ENCODE assay signal across 9 mouse cellular contexts in the genomic region with DNA sequence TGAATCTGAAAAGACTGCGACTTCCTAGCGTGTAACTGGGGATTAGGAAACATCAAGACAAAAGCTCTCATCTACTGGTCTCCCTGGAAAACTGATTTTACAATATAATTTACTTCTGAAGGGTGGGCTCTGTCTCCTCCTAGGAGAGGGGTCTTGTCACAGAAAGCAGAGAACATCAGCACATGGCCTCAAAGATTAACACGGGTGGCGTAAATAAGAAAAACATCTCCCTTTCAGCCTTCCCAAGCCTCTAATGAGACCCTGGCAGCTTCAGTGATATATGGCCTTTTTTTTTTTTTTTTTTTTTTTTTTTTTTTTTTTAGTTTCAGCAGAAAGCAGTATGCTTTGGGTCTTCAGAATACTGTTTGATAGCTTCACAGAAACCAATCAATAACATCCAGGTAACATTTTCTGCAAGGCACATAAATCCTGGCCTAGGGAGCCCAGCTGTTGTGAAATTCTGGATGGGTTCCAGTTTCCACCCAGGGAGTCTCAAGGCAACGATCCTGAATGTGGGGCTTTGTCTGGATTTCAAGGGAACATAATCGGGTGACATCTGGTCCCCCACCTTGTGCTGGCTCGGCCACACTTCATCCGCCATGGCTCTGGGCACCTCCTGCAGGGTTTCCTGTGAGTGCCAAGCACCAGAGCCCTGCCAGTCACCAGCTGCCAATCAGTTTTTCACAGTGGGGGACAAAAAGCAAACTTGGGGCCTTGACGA.
DNase-seq lines count a peak whose midpoint lies in the region; ATAC-seq lines count a peak whose summit lies in the region.
"Had no signal": no experiment of that assay in that cellular context is flagged by ENCODE, and none has a peak within 500 bp of the region (broad histone marks: within the 10 kb centered on the region; RNA-seq: fewer than 3 reads in every experiment).

No protein-coding gene starts in this region.

- H3K9me3 ChIP-seq in embryonic facial prominence, embryonic 11.5 days (replicated peaks; ENCODE audit: control insufficient read depth, low read length): no peaks in the 10 kb centered on the region
- H3K9me3 ChIP-seq in hindbrain, embryonic 10.5 days: peaks cover 2% of the 10 kb centered on the region; the same call in 1 of the 2 replicates

- no peak overlapping the region for H3K9ac ChIP-seq in embryonic facial prominence, embryonic 11.5 days (replicated peaks; ENCODE audit: low read length)

- no peaks in the 10 kb centered on the region for H3K4me1 ChIP-seq in embryonic facial prominence, embryonic 11.5 days (ENCODE audit: control insufficient read depth, insufficient read depth, low read length)
- H3K4me1 ChIP-seq in hindbrain, embryonic 10.5 days (replicated peaks): peaks cover 13% of the 10 kb centered on the region

- ATAC-seq in embryonic facial prominence, embryonic 11.5 days (replicated peaks; ENCODE audit: insufficient number of reproducible peaks, low FRiP score, low TSS enrichment, low read depth): 0 out of 2 replicates have a peak, but pooled peaks have one; percentile 46
- no peak for ATAC-seq in activated CD4-positive, CD25-positive, alpha-beta regulatory T cell, adult 4 months

- H3K27ac ChIP-seq in embryonic facial prominence, embryonic 11.5 days (replicated peaks; ENCODE audit: low read depth, low read length): no peak overlapping the region
- peak overlapping the region; percentile 25; the same call in 1 of the 2 replicates for H3K27ac ChIP-seq in hindbrain, embryonic 10.5 days

- H3K36me3 ChIP-seq in embryonic facial prominence, embryonic 11.5 days (replicated peaks; ENCODE audit: control insufficient read depth, insufficient read depth, low read depth, low read length): no peaks in the 10 kb centered on the region
- H3K36me3 ChIP-seq in hindbrain, embryonic 10.5 days: no peaks in the 10 kb centered on the region

- no peaks in the 10 kb centered on the region for H3K27me3 ChIP-seq in embryonic facial prominence, embryonic 11.5 days (ENCODE audit: control insufficient read depth, insufficient read depth, low read length)
- H3K27me3 ChIP-seq in hindbrain, embryonic 10.5 days (ENCODE audit: insufficient read depth, poor library complexity, severe bottlenecking): no peaks in the 10 kb centered on the region

- peak; percentile 93 for DNase-seq in heart, adult 11 months
- no peak for DNase-seq in heart, postnatal 25 days (ENCODE audit: low spot score)
- DNase-seq in adrenal gland, postnatal 25 days: peak; percentile 26
- peak; percentile 13 for DNase-seq in embryonic facial prominence, embryonic 11.5 days (ENCODE audit: low spot score)
- peak; percentile 35 for DNase-seq in hindbrain, embryonic 10.5 days (ENCODE audit: low spot score)
- peak; percentile 85 for DNase-seq in mesoderm, embryonic 11.5 days (ENCODE audit: low read depth, low spot score)
- DNase-seq in thymus, adult 18-20 months: no peak

- no peak overlapping the region for H3K4me3 ChIP-seq in embryonic facial prominence, embryonic 11.5 days (ENCODE audit: low read depth, low read length)
- H3K4me3 ChIP-seq in hindbrain, embryonic 10.5 days: no peak overlapping the region
- H3K4me3 ChIP-seq: erythroblast, embryonic 14.5 days had no signal

- WGBS in embryonic facial prominence, embryonic 11.5 days: 50% methylated on average over 9 of the region's 9 CpGs
- WGBS in hindbrain, embryonic 10.5 days: 46% methylated on average over 9 of the region's 9 CpGs

- H3K4me2 ChIP-seq in embryonic facial prominence, embryonic 11.5 days (ENCODE audit: low read depth, low read length): no peak overlapping the region

- intact Hi-C loops in heart, postnatal 25 days (cut with DNase I): no loop called here

Comparison
In these comparisons a context has a peak if more than half of its experiments do, and no peak if none do; other contexts are left out.
1. DNase-seq: peak in heart, adult 11 months (single experiment), adrenal gland, postnatal 25 days (single experiment), embryonic facial prominence, embryonic 11.5 days (single experiment), hindbrain, embryonic 10.5 days (single experiment) and mesoderm, embryonic 11.5 days (single experiment); none in heart, postnatal 25 days (single experiment) and thymus, adult 18-20 months (0 of 2).